Mouse (Mus musculus) forebrain, embryonic 14.5 days (tissue): Measurements from ENCODE around the gene Usp3. TPM values are rescaled to one million over a fixed set of nuclear protein-coding genes. Genes with fewer than 3 reads are reported as not detected.

Experiments
- ATAC-seq: fragments of 200-750 bp; cut with Nextera tagmentation; 2 replicates; pipeline ENCODE4 v1.8.0; 2017; ENCODE audit warnings: mild to moderate bottlenecking, moderate library complexity
- DNase-seq: peaks from one replicate; pipeline ENCODE4 v3.0.0-alpha.2; 2015; ENCODE audit warnings: low spot score
- H3K27ac ChIP-seq: fragments of 300-500 bp; sonication (generic); 2 replicates; pipeline ENCODE4 v1.5.1; 2014; ENCODE audit warnings: low read depth, mild to moderate bottlenecking, control low read depth, low read length, moderate library complexity
- H3K27me3 ChIP-seq: fragments of 300-500 bp; sonication (generic); replicated peaks from 2 replicates; pipeline ENCODE4 v1.6.1; 2014; ENCODE audit warnings: low read length, control low read depth, mixed read lengths; ENCODE audit not compliant: control insufficient read depth, insufficient read depth
- H3K36me3 ChIP-seq: fragments of 300-500 bp; sonication (generic); 2 replicates; pipeline ENCODE4 v1.6.1; 2014; ENCODE audit warnings: low read length, control low read depth; ENCODE audit not compliant: control insufficient read depth, insufficient read depth
- H3K4me1 ChIP-seq: fragments of 300-500 bp; sonication (generic); 2 replicates; pipeline ENCODE4 v1.6.1; 2014; ENCODE audit warnings: antibody characterized with exemption, low read length, control low read depth; ENCODE audit not compliant: control insufficient read depth, insufficient read depth
- H3K4me2 ChIP-seq: fragments of 300-500 bp; sonication (generic); 2 replicates; pipeline ENCODE4 v1.6.1; 2014; ENCODE audit warnings: mild to moderate bottlenecking, control low read depth, low read length
- H3K4me3 ChIP-seq: fragments of 300-500 bp; sonication (generic); 2 replicates; pipeline ENCODE4 v1.5.1; 2014; ENCODE audit warnings: low read depth, low read length, control low read depth
- H3K9ac ChIP-seq: fragments of 300-500 bp; sonication (generic); 2 replicates; pipeline ENCODE4 v1.6.1; 2014; ENCODE audit warnings: mild to moderate bottlenecking, low read length, control low read depth, moderate library complexity
- H3K9me3 ChIP-seq: fragments of 300-500 bp; sonication (generic); replicated peaks from 2 replicates; pipeline ENCODE4 v1.6.1; 2016; ENCODE audit warnings: low read length, control low read depth, mixed read lengths; ENCODE audit not compliant: control insufficient read depth
- WGBS: fragments of 180-500 bp; shearing (Covaris S2); extraction: QIAGEN DNeasy Blood & Tissue Kit; methylation state at CpG from one replicate; pipeline ENCODE4 v1.1.7; 2014; 5-methylcytosine and 5-hydroxymethylcytosine counted together
- polyA plus RNA-seq: library from polyadenylated mRNA; unstranded; fragments of >200 nt; fragmentation: Nextera tagmentation; extraction: Ambion mirVana; gene quantifications from 2 replicates; pipeline ENCODE4 v1.2.1, GENCODE M21; 2014

Usp3 gene
- polyA plus RNA-seq: 125 and 134 TPM in 2 replicates

DNA sequence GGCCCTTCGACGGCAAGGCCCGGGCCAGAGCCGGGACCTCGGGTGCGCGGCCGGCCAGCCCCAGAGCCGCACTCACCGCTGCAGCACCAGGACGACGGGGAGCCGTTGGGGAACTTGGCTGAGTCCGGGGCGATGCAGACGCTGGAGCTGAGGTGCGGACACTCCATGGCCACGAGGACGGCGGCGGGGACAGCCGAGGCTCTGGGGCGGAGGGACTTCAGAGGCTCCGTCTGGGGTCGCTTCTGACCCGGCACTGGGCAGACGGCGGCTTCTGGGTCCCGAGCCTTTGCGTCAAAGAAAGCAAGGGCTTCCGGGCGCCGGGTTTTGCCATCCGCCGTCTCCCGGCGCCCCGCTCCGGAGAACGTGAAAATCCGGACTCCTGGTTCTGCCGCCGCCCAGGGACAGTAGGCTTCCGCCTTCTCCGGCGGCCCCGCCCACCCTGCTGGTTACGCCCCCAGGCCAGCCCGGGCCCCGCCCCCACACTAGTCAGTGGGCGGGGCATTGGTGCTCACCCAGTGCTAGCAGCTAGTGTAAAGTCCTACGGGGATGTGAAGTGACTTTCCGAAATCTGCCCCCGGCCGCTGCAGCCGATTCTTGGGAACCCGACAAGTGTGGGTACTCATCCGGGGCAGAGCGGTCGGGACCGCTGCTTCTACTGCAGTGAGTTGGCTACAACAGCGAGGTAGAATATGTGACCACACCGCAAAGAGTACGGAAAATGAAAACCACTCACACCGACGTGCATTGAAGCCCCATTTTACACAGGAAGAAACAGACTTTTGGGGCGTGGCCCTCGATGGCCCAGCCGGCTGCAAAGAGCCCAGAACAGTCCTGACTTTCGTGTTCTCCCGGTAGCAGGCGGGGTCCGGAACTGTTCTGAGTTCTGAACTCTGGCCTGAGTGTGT, at the start of gene Usp3:
TSS of gene Usp3 (minus strand) at position 435 of the 905 bp plus-strand sequence.
- peak within 1 kb of the TSS; percentile 96 for H3K27ac ChIP-seq
- no peaks in the 10 kb centered on the region for H3K27me3 ChIP-seq
- DNase-seq (peak; percentile 97), ATAC-seq (peak; percentile 94)
- peak within 1 kb of the TSS; percentile 74 for H3K4me2 ChIP-seq
- H3K9ac ChIP-seq: peak within 1 kb of the TSS; percentile 99
- H3K9me3 ChIP-seq: no peaks in the 10 kb centered on the region
- H3K4me1 ChIP-seq: peaks cover 39% of the 10 kb centered on the region
- no peaks in the 10 kb centered on the region for H3K36me3 ChIP-seq
- H3K4me3 ChIP-seq: peak within 1 kb of the TSS; percentile 93
- WGBS: under 1% methylated on average over 73 of the region's 73 CpGs

DNA sequence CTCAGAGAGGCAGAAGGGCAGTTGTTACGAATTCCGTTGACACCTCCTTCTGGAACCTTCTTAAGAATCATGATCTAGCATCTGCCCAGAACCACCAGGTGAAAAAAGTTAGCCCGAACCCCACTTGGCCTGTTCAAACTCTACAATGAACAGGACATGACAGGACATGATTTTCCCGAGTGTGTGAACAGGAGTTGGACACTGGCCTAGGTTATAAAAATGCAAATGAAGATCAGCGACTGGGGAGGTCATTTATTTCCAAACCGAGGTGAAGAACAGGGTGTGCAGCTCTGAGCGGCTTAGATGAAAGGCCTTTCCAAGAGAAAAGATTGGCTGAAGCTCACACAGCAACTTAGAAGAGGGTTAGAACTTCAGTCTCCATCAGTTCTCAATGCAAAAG, 47.5 kb upstream of the Usp3 start:
- Histone ChIP-seq H3K4me1 (no peaks in the 10 kb centered on the region), H3K27me3 (no peaks in the 10 kb centered on the region), H3K4me3 (no peak overlapping the region), H3K36me3 (no peaks in the 10 kb centered on the region), H3K9me3 (no peaks in the 10 kb centered on the region), H3K27ac (no peak overlapping the region), H3K4me2 (no peak overlapping the region), H3K9ac (no peak overlapping the region)
- ATAC-seq (no peak), DNase-seq (no peak)
- WGBS: 66% methylated on average over 7 of the region's 7 CpGs

DNA sequence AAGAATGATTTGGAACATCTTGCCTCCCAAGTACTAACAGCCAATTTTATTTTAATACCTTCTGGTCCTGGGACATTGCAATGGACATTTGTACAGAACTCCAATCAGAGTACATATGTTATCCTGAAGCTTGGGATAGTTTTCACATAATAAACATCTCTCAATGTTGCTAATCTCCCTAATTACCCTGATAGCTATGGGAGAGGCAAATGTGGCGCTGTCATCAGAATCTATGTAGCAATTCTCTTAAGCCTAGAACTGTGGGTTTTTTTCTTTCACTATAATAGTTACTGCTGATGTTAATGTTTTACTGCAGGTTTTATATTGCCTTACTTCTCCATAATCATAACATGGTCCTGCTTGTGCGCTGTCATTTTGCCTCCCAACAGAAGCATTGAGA, 46.7 kb upstream of the Usp3 start:
- no peak overlapping the region for H3K9ac ChIP-seq
- no peaks in the 10 kb centered on the region for H3K9me3 ChIP-seq
- no peaks in the 10 kb centered on the region for H3K27me3 ChIP-seq
- H3K36me3 ChIP-seq: no peaks in the 10 kb centered on the region
- DNase-seq (no peak), ATAC-seq (no peak)
- H3K4me2 ChIP-seq: no peak overlapping the region
- 95% methylated on average over 2 of the region's 2 CpGs for WGBS
- no peaks in the 10 kb centered on the region for H3K4me1 ChIP-seq
- H3K4me3 ChIP-seq: no peak overlapping the region
- no peak overlapping the region for H3K27ac ChIP-seq

DNA sequence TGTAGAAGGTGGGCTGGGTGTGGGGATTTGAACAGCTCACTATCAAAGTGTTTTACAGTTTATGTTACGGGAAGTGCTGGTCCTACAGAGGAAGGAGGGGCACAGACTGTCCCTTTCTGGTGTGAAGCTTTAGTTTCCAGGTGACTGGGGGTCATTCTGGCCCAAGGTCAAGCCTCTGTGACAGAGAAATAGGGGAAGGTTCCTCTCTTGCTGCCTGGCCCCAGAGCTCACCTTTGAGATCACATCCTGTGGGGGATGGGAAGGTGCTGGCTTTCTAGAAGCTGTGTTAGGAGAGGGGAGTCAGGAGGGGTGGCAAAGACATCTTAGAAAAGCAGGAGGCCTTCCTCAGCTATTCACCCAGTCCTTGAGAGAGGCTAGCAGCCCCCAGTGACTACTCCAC, 39.5 kb upstream of the Usp3 start:
- DNase-seq (no peak), ATAC-seq (no peak)
- Histone ChIP-seq H3K4me2 (no peak overlapping the region), H3K27me3 (no peaks in the 10 kb centered on the region), H3K36me3 (no peaks in the 10 kb centered on the region), H3K9ac (no peak overlapping the region), H3K27ac (no peak overlapping the region), H3K4me1 (no peaks in the 10 kb centered on the region), H3K4me3 (no peak overlapping the region), H3K9me3 (no peaks in the 10 kb centered on the region)
- WGBS: 89% methylated on average over 1 of the region's 1 CpGs

DNA sequence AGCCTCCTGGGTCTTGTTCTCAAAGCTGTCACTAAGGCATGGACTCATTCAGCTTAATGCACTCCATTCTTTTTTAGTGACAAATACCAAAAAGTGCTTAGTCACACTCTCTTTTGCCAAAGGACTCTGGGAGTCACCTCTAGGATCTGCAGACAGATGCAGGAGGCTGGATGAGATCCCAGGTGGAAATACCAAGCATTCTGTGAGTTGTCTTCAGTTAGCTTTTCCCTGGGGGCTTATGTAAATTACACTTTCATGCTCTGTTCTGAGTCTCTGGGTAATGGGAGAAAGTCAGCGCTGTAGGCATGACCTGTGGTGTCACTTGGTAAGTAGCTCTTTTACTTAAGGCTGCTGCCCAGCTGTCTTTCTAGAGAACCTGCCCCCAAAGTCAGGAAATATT, 38.0 kb upstream of the Usp3 start:
- Histone ChIP-seq H3K27me3 (no peaks in the 10 kb centered on the region), H3K4me1 (no peaks in the 10 kb centered on the region), H3K4me3 (no peak overlapping the region), H3K9me3 (no peaks in the 10 kb centered on the region), H3K27ac (no peak overlapping the region), H3K9ac (no peak overlapping the region), H3K36me3 (no peaks in the 10 kb centered on the region), H3K4me2 (no peak overlapping the region)
- DNase-seq (no peak), ATAC-seq (no peak)
- 32% methylated on average over 1 of the region's 1 CpGs for WGBS

DNA sequence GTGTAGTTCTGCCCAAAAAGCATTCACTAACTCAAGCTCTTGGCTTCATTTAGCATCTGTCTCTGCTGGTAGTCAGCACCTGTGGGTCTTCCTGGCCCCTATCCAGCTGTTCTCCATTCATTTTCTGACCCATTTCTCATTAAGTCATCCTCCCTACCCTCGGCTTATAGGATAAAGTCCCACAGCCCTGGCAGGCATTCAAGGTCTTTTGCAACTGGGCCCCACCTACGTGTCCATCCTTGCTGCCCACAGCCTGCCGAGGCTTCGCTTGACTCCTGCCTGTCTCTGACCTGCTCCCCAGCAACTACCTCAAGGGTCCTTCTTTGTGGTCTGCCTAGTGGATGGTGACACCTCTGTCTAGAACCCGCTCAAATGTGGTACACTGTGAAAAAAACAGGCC, 33.7 kb upstream of the Usp3 start:
- Histone ChIP-seq H3K36me3 (no peaks in the 10 kb centered on the region), H3K9me3 (no peaks in the 10 kb centered on the region), H3K27ac (no peak overlapping the region), H3K4me2 (no peak overlapping the region), H3K4me3 (no peak overlapping the region), H3K4me1 (no peaks in the 10 kb centered on the region), H3K9ac (no peak overlapping the region), H3K27me3 (no peaks in the 10 kb centered on the region)
- WGBS: 84% methylated on average over 5 of the region's 5 CpGs
- DNase-seq (no peak), ATAC-seq (no peak)

DNA sequence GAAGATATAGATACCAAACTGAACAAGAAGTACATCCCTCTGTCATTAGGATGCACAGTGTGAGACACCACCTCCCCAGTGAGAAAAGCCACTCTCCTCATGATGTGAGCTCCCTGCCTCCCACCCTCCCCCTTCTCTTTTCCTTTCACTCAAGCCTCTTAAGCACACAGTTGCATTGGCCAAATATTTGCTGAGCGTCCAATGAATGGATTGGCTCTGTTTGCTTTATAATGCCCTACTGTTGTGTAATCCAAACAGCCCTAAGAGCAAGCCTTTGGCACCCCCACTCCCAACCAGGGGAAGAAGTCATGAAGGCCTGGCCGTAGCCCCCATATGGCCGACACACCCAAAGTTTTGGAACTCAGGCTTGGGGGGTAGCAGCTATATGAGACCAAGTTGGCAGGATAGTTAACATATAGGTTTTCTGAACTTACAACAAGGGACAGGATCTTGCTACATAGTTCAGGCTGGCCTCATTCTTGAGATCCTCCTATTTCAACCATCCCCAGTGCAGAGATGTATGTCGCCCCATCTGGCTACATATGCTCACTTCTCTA, 33.1 kb upstream of the Usp3 start:
- Histone ChIP-seq H3K9me3 (no peaks in the 10 kb centered on the region), H3K36me3 (no peaks in the 10 kb centered on the region), H3K4me3 (no peak overlapping the region), H3K9ac (no peak overlapping the region), H3K27ac (no peak overlapping the region), H3K4me2 (no peak overlapping the region), H3K4me1 (no peaks in the 10 kb centered on the region), H3K27me3 (no peaks in the 10 kb centered on the region)
- 73% methylated on average over 4 of the region's 4 CpGs for WGBS
- DNase-seq (no peak), ATAC-seq (no peak)

DNA sequence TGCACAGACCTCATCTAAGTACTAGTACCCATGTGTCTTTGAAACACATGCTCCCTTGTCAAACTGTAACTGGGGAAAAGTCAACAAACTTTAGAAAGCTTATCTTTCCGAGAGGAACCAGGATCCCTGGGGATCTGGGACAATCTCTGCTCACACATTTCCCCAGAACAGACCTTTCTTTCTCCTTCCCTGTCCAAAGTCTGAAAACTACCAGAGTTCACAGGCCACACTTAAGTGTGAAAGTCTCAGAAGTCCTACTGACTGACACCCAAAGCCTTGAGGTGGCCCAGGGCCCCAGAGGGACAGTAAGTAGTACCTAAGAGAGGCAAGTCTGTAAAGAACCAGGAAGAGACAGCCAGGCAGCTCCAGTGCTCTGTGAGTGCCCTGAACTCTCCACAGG, 31.9 kb upstream of the Usp3 start:
- no peaks in the 10 kb centered on the region for H3K36me3 ChIP-seq
- no peak overlapping the region for H3K9ac ChIP-seq
- no peak overlapping the region for H3K27ac ChIP-seq
- no peaks in the 10 kb centered on the region for H3K27me3 ChIP-seq
- DNase-seq: no peak
- ATAC-seq: no peak
- H3K4me3 ChIP-seq: no peak overlapping the region
- H3K9me3 ChIP-seq: no peaks in the 10 kb centered on the region
- no peak overlapping the region for H3K4me2 ChIP-seq
- 91% methylated on average over 1 of the region's 1 CpGs for WGBS
- H3K4me1 ChIP-seq: no peaks in the 10 kb centered on the region

DNA sequence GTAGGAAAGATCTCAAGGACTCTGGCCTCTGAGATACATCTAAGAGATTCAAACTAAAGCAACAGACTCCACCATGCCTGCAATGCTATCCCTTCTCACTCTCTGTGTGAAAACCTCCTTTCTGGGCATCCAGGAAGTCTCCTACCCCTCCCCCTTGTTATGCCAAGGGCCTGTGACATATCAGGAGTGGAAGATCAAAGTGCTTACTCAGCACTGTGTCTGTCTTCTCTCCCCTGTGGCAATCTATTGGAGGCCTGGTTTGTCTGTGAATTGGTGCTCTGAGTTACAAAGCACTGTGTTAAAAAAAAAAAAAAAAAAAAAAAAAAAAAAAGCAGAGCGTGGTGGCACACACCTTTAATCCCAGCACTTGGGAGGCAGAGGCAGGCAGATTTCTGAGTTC, 30.7 kb upstream of the Usp3 start:
- Histone ChIP-seq H3K9me3 (no peaks in the 10 kb centered on the region), H3K4me3 (no peak overlapping the region), H3K9ac (no peak overlapping the region), H3K4me2 (no peak overlapping the region), H3K27me3 (no peaks in the 10 kb centered on the region), H3K4me1 (no peaks in the 10 kb centered on the region), H3K27ac (no peak overlapping the region), H3K36me3 (no peaks in the 10 kb centered on the region)
- WGBS: 100% methylated on average over 1 of the region's 1 CpGs
- ATAC-seq (no peak), DNase-seq (no peak)
